In the genomic region with DNA sequence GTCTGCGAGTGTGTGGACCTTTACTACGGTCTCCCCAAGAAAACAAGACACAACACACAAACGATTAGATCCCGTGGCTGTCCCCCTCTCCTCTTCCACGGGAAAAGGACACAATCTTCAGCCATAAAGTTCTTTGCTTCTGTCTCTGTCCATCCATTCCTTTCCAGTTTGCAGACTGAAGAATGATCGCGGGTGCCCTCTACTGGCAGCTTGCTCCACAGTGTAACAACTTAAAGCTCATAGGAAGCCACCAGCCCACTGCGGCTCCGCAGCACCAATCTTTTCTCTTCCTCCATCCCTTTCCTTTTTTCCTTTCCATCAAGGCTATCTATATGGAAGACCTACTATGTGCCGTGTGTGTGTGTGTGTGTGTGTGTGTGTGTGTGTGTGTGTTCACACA, we compare ENCODE assay signal across 8 mouse cellular contexts.
DNase-seq lines count a peak whose midpoint lies in the region; ATAC-seq and TF ChIP-seq lines count a peak whose summit lies in the region.

No protein-coding gene starts in this region.

- no peaks in the 10 kb centered on the region; the same call in 1 of the 2 replicates for H3K4me1 ChIP-seq in cortical plate, adult 2 months (ENCODE audit: control insufficient read depth, insufficient read depth, low read length)

- H3K4me3 ChIP-seq in cortical plate, adult 2 months (ENCODE audit: insufficient read depth, low read length), result no peak overlapping the region

- peak; percentile 75 for TF ChIP-seq CTCF in cortical plate, adult 2 months (IDR thresholded peaks at IDR 0.05; ENCODE audit: extremely low read depth, insufficient read depth, low read length)

- no peak for TF ChIP-seq POLR2A in cortical plate, adult 2 months (IDR thresholded peaks at IDR 0.05; ENCODE audit: extremely low read depth, insufficient read depth, low read length)

- DNase-seq in adrenal gland, adult 18-20 months (ENCODE audit: low spot score in 2 of 2), result peak; percentile 68 to 78
- DNase-seq in gastrocnemius, postnatal 10 days, result peak; percentile 93
- DNase-seq in induced T-regulatory cell, adult 2 months (ENCODE audit: low read depth), result peak; percentile 49
- peak; percentile 90 to 96 for DNase-seq in left cerebral cortex, adult 18-20 months (ENCODE audit: low spot score in 2 of 2)
- peak; percentile 77 to 85 for DNase-seq in lung, postnatal 4 days
- DNase-seq in right cerebral cortex, postnatal 25 days, result peak; percentile 84

- no peak overlapping the region for H3K27ac ChIP-seq in cortical plate, adult 2 months (ENCODE audit: insufficient read depth, low read length)

- no peak for ATAC-seq in megakaryocyte, adult 5-6 weeks (ENCODE audit: poor library complexity, severe bottlenecking)
